Mouse (Mus musculus) gastrocnemius, adult 8-10 months (tissue): Measurements from ENCODE around the gene Gm20870. TPM values are rescaled to one million over a fixed set of nuclear protein-coding genes. Genes with fewer than 3 reads are reported as not detected.
"Not testable (repeated sequence)": the region's sequence is repeated elsewhere in the genome, so short reads cannot be mapped to it uniquely, and the experiment has no call there.

Experiments used
- DNase-seq, 2 experiments: peaks; one replicate each; pipeline ENCODE4 v3.0.0; 2022; ENCODE audit warnings: low spot score in 2 of 2
- total RNA-seq, 4 experiments: library from RNA; stranded (reverse); gene quantifications; 2 replicates each; pipeline ENCODE4 v1.2.4; 2022

The Gm20870 gene
- not detected for total RNA-seq

GRCm38 (mm10) chrY:71691743-71692142, at the start of gene Gm20870:
Gene Gm20870, plus strand, starts transcription at chrY:71692043.
- not testable (repeated sequence) for DNase-seq

Other genes starting within 250 kb of the Gm20870 start
- not detected for gene Gm20869, start 222.6 kb upstream of the Gm20870 start, total RNA-seq